Mouse (Mus musculus) T-helper 17 cell (primary cell): ENCODE measurements around the gene Ccdc149.

Experiments
- in situ Hi-C, 2 experiments: fragments of 300-600 bp; cut with MboI, MseI; formaldehyde crosslinking; loops; 1 replicate in 1 of 2; 2 replicates in 1 of 2; pipeline ENCODE4 v1.15.1; 2025; ENCODE audit warnings: high pct_unique_total_duplicates in 2 of 2

Gene Ccdc149

GRCm38 (mm10) chr5:52383748-52384147 lies 87.6 kb downstream of the Ccdc149 start:
- in situ Hi-C loops, result no loop called here

- in situ Hi-C loops, result no loop called here
These were observed 88.5 kb downstream of the Ccdc149 start for GRCm38 (mm10) chr5:52382837-52383236.

- in situ Hi-C loops, result no loop called here
These were observed 95.5 kb downstream of the Ccdc149 start for GRCm38 (mm10) chr5:52375847-52376246.

GRCm38 (mm10) chr5:52370901-52371300 lies 100.4 kb downstream of the Ccdc149 start:
- in situ Hi-C loops, result no loop called here

- in situ Hi-C loops, result no loop called here
These were observed 103.2 kb downstream of the Ccdc149 start for GRCm38 (mm10) chr5:52367866-52368840.

GRCm38 (mm10) chr5:52366661-52367060 lies 104.7 kb downstream of the Ccdc149 start:
- in situ Hi-C loops, result no loop called here

- in situ Hi-C loops, result no loop called here
These were observed 105.4 kb downstream of the Ccdc149 start for GRCm38 (mm10) chr5:52365930-52366329.

GRCm38 (mm10) chr5:52364521-52364920 lies 106.8 kb downstream of the Ccdc149 start:
- in situ Hi-C loops, result no loop called here

GRCm38 (mm10) chr5:52363468-52364150 lies 107.7 kb downstream of the Ccdc149 start, which contains the start of gene Sod3:
TSS of gene Sod3 (plus strand) at chr5:52363791.
- in situ Hi-C loops, result no loop called here

- in situ Hi-C loops, result no loop called here
These were observed 108.4 kb downstream of the Ccdc149 start for GRCm38 (mm10) chr5:52362776-52363467.

- in situ Hi-C loops, result no loop called here
These were observed 110.9 kb downstream of the Ccdc149 start for GRCm38 (mm10) chr5:52360286-52361049.

GRCm38 (mm10) chr5:52358120-52358519 lies 113.2 kb downstream of the Ccdc149 start:
- in situ Hi-C loops, result no loop called here

- in situ Hi-C loops, result no loop called here
These were observed 114.1 kb downstream of the Ccdc149 start for GRCm38 (mm10) chr5:52357175-52357754.

- in situ Hi-C loops, result no loop called here
These were observed 115.7 kb downstream of the Ccdc149 start for GRCm38 (mm10) chr5:52355612-52356011.

GRCm38 (mm10) chr5:52354441-52354840 lies 116.9 kb downstream of the Ccdc149 start:
- in situ Hi-C loops, result no loop called here

GRCm38 (mm10) chr5:52352730-52353129 lies 118.6 kb downstream of the Ccdc149 start:
- in situ Hi-C loops, result no loop called here

GRCm38 (mm10) chr5:52351561-52351960 lies 119.8 kb downstream of the Ccdc149 start:
- in situ Hi-C loops, result no loop called here

GRCm38 (mm10) chr5:52350451-52350850 lies 120.9 kb downstream of the Ccdc149 start:
- in situ Hi-C loops, result no loop called here

GRCm38 (mm10) chr5:52346890-52347289 lies 124.4 kb downstream of the Ccdc149 start:
- in situ Hi-C loops, result no loop called here

GRCm38 (mm10) chr5:52339134-52339533 lies 132.2 kb downstream of the Ccdc149 start:
- in situ Hi-C loops, result no loop called here

- in situ Hi-C loops, result no loop called here
These were observed 135.7 kb downstream of the Ccdc149 start for GRCm38 (mm10) chr5:52335590-52335989.
